Mouse (Mus musculus) leukemia stem cell, adult 10-12 weeks (primary cell): ENCODE measurements around the gene 9030624G23Rik. TPM values are rescaled to one million over a fixed set of nuclear protein-coding genes. Genes with fewer than 3 reads are reported as not detected.

ENCODE experiments used
- polyA plus RNA-seq: library from polyadenylated mRNA; stranded (reverse); fragments of >175 nt; gene quantifications from 2 replicates; pipeline ENCODE4 v1.2.3, GENCODE M21; 2012; ENCODE audit warnings: low replicate concordance

9030624G23Rik gene
- polyA plus RNA-seq, result 0.10 TPM in 1 of 2 replicates, not detected in the other

GRCm38 (mm10) chr12:24097108-24097520 is at the start of gene 9030624G23Rik:
Gene 9030624G23Rik (minus strand): TSS chr12:24097246.

